Mouse (Mus musculus) ES-E14 (cell line): ENCODE measurements around the gene Bcl2l1.

Experiments
- ZC3H11A ChIP-seq: IDR thresholded peaks from 2 replicates; pipeline ENCODE4 v1.6.1; 2012; ENCODE audit warnings: low read depth, mild to moderate bottlenecking, inconsistent platforms, low read length, borderline replicate concordance
- ZNF384 ChIP-seq: IDR thresholded peaks from 2 replicates; pipeline ENCODE4 v1.6.1; 2012; ENCODE audit warnings: low read depth, low read length, inconsistent platforms

DNA sequence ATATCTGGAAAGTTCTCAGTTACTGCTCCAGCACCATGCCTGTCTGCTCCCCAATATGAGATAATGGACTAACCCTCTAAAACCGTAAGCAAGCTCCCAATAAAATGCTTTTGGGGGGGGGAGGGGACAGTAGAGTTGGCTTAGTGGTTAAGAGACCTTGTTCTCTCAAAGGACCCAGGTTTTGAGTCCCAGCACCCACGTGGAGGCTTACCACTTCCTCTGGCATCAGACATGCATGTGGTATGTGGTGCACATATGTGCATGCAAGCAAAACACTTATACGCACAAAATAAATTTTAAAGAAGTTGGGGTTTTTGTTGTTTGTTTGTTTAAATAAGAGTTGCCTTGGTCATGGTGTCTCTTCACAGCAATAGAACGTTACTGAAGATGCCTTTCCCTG, 56.2 kb downstream of the Bcl2l1 start:
- TF ChIP-seq ZC3H11A = no peak
- TF ChIP-seq ZNF384 = no peak
